Mouse (Mus musculus) urinary bladder, adult 2 months (tissue): Measurements from ENCODE around the gene Zfp518b. TPM values are rescaled to one million over a fixed set of nuclear protein-coding genes. Genes with fewer than 3 reads are reported as not detected.

Experiments used
- DNase-seq: peaks from one replicate; pipeline ENCODE4 v3.0.0; 2022; ENCODE audit warnings: low spot score
- polyA plus RNA-seq: library from polyadenylated mRNA; depleted of rRNA; stranded (reverse); fragments of >200 nt; gene quantifications from 2 replicates; pipeline ENCODE4 v1.2.3, GENCODE M21; 2012; rRNA removed

Zfp518b gene
- polyA plus RNA-seq, 1 experiment = 2.5 TPM

DNA sequence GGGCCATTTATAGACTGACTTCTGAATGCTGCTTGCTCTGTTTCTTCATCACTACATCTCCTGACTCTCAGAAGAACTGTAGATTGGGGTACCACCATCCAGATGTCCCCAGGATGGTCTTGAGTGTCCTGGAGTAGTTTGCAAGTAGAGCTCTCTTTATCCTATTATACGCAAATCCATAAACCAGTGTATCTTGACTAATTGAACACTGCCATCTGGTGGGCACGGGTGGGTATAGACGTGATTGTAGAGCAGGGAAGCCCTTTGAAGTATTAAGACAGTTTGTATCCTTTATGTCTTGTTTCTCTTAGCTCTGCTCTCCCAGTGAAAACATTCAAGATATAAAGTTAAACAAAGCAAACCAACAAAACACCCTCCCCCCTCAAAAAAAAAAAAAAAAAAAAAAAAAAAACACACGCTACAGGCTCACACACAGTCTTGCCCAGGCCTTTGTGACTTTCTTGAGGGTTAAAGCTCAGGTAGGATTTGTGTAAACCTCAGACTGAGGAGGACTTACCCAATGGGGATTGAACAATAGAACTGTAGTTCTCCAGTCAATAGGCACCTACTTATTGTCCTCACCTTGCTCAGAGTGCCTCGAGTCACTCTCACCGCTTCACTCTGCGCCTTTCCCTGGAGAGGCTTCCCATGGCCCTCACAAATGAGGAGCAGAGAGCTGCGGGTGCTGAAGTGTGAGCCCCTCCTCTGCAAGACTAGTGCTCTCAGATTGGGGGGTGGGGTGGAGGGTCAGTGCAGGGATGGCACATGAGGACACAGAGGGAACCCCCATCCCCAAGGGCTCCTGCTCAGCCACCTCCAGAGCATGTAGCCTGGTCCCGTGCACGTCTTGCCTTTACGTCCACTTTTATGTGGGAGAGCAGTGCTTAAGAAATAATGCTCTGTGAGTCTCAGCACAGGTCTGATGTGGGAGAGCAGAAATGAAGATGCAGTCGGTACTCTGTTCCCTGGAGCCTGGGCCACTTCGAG, 51.9 kb downstream of the Zfp518b start:
- DNase-seq = peak; percentile 26

- DNase-seq = no peak
Measured at GRCm38 (mm10) chr5:38628023-38628422, 56.6 kb downstream of the Zfp518b start.

GRCm38 (mm10) chr5:38626883-38627282, 57.7 kb downstream of the Zfp518b start:
- no peak for DNase-seq

DNA sequence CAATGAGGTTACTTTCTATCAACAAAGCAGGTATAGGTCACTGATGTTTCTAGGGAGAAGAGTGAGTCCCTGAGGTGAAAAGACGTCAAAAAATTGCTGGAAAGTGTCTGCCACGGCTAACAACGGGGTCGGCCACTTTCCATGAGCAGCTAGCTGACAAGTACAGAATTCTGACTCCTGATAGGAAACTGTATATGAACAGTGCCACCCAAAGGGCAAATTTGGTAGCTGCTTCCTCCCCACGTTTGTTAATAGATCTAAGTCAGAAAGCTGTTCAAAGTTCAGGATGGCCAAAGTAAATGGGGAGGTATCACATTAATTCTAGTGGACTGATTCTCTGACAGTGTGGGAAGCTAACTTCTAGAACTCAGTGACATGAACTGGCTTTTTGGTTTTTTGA, 63.8 kb downstream of the Zfp518b start:
- DNase-seq = no peak

DNA sequence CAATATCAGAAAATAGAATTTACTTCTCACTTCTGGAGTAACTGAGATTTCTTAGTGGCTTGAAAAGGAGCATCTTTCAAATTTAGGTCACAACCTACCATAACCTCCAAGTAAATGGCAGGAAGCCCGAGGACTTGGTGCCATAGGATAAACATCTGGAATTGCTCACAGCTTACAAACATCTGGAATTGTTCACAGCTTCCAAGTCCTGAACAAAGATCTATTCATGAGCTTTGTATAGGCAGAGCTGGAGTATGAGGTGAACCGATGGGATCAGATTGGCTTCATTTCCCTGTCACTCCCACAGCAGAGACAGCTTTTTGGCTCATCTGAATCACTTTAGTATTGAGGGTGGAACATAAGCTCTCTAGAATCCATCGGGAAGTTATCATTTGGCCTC, 65.7 kb downstream of the Zfp518b start:
- DNase-seq = no peak

Other genes starting within 250 kb of the Zfp518b start
- gene Slc2a9, start 181.7 kb downstream of the Zfp518b start, polyA plus RNA-seq = 3.3 and 3.7 TPM in 2 replicates
- 279 and 284 TPM in 2 replicates for gene Wdr1, start 121.6 kb downstream of the Zfp518b start, polyA plus RNA-seq
- gene Clnk, start 192.0 kb upstream of the Zfp518b start, polyA plus RNA-seq = 0.17 and 0.22 TPM in 2 replicates